Mouse (Mus musculus): ENCODE results near the gene Snx27.

DNA sequence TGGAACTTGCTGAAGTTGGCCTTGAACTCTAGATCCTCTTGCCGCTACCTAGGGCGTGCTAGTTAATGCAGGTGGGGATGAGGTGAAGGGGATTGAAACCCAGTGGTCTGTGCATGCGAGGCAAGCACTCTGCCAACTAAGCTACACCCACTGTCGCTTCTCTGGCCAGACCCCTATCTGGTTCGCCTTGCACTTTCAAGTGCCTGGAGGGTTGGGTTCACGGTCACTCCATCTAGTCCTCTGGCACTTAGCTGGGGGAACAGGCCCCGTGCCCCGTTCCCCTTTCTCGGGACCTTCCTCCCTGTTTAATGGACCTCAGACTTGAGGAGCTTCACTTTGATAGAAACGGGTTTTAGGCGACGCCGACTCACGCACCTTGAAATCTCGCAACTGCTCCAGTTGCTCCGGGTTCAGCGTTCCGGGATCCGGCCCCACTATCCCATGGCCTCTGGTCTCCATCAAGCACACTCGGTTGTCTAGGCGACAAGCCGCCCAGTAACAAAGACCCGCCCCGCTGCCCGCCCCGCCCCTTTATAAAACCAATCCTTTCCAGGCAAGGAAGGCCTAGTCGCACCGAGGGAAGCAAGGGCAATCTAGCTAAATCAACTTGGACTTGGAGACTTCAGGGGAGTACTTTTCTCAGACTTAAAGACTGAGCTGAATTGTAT, 109.9 kb downstream of the Snx27 start:
- TF ChIP-seq POLR2A (IDR thresholded peaks at IDR 0.05; ENCODE audit: extremely low read depth, insufficient read depth, low read length) (0 out of 2 replicates have a peak, but pooled peaks have one; percentile 32), CTCF (IDR thresholded peaks at IDR 0.05; ENCODE audit: extremely low read depth, insufficient read depth, low read length) (no peak)

Measured in cortical plate, adult 2 months (tissue).